Mouse (Mus musculus) testis, adult 2 months (tissue): ENCODE data around the gene Reep3. TPM values are rescaled to one million over a fixed set of nuclear protein-coding genes. Genes with fewer than 3 reads are reported as not detected.

Experiments
- H3K27ac ChIP-seq: fragments of 200-500 bp; 2 replicates; pipeline ENCODE4 v1.5.1; 2012; ENCODE audit warnings: low read depth, low read length; ENCODE audit not compliant: control insufficient read depth, insufficient read depth
- H3K27me3 ChIP-seq: fragments of 200-500 bp; 2 replicates; pipeline ENCODE4 v1.6.1; 2012; ENCODE audit warnings: mild to moderate bottlenecking, low read length, moderate library complexity; ENCODE audit not compliant: control insufficient read depth, insufficient read depth
- H3K36me3 ChIP-seq: fragments of 200-500 bp; 2 replicates; pipeline ENCODE4 v1.6.1; 2012; ENCODE audit warnings: mild to moderate bottlenecking, low read length; ENCODE audit not compliant: control insufficient read depth, insufficient read depth
- H3K4me1 ChIP-seq: fragments of 200-500 bp; 2 replicates; pipeline ENCODE4 v1.6.1; 2012; ENCODE audit warnings: low read length; ENCODE audit not compliant: control insufficient read depth, insufficient read depth
- H3K4me3 ChIP-seq: fragments of 200-500 bp; 2 replicates; pipeline ENCODE4 v1.5.1; 2012; ENCODE audit warnings: low read depth, mild to moderate bottlenecking, low read length, moderate library complexity, mixed read lengths; ENCODE audit not compliant: control insufficient read depth
- CTCF ChIP-seq: fragments of 200-500 bp; IDR thresholded peaks from 2 replicates; pipeline ENCODE4 v1.5.1; 2012; ENCODE audit warnings: low read depth, mild to moderate bottlenecking, inconsistent platforms, low read length, moderate library complexity; ENCODE audit not compliant: control insufficient read depth, insufficient read depth, insufficient replicate concordance
- POLR2A ChIP-seq: fragments of 200-500 bp; IDR thresholded peaks from 2 replicates; pipeline ENCODE4 v1.6.1; 2012; ENCODE audit warnings: low read depth, mild to moderate bottlenecking, inconsistent platforms, low read length, moderate library complexity; ENCODE audit not compliant: control insufficient read depth
- polyA plus RNA-seq: library from polyadenylated mRNA; depleted of rRNA; stranded (reverse); fragments of >200 nt; gene quantifications from 2 replicates; pipeline ENCODE4 v1.2.3, GENCODE M21; 2012

The Reep3 gene
- polyA plus RNA-seq, 1 experiment, result 2.3 TPM

DNA sequence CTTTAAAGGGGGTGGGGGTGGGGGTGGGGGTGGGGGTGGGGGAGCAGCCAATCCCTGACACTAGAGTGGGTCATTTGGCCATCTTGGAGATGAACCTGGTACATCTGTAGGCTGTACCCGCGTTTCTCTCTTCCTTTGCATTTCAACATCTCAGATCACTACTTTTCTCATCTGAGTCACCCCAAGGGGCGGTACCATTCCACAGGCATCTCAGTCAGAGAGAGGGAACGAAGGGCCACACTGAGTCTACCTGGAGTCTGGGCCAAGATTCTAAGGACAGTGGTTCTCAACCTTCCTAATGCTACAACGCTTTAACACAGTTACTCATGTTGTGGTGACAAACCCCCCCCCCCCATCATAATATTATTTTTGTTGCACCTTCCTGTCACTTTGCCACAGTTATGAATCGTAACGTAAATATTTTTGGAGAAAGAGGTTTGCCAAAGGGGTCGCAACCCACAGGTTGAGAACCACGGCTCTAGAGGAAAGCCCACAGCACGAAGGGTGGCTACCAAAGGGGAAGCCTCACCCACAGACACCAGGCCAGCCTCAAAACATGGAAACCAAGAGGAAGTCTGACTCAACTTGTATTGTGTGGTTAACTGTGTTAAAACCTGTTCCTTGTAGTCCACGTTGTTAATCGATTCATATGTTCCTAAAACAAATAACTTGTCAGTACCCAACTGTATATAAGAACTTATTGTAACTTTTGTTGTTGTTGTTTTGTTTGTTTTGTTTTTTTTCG, 47.7 kb downstream of the Reep3 start:
- Histone ChIP-seq H3K4me1 (no peaks in the 10 kb centered on the region), H3K27ac (no peak overlapping the region)

DNA sequence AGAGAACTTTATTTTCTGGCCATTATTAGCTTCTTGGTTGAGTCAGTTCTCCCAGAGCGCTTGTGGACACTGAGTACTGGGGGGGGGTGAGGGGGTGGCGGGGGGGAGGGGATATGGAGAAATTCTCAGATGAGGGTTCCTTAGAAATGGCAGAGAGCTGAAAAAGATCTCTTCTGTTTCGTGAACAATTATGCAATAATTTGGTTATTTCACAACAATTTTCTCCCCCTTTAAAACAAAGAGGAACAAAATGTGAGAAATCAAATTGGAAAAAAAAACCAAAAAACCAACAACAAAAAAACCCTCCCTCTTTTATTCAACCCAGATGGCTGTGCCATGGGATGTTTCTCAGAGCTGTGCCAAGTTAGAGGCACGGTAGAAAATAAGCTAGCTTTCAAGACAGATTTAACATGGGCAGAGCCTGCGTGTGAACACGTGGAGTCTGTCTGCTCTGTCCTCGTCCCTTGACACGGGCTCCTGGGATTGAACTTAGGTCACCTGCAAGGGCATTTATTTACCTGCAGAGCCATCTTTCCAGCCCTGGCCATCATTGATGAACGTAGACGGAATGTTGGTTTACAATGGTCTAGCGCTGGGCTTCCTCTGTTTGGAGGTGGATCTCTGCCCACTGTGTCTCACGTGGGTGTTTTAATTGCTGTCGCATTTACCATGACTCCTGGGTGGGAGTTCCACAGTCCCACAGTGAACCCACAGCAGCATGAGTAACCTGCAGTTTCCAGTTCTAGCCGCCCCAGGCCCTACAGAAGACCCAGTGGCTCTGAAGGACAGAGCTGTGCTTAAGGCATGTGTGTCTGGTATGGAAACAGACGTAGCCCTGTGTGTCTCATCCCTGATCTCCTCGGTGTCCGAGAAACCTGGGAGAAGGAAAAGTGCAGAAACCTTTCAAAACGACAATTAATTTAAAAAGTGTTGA, 48.8 kb downstream of the Reep3 start:
- Histone ChIP-seq H3K4me1 (no peaks in the 10 kb centered on the region), H3K36me3 (no peaks in the 10 kb centered on the region)

More for the DNA sequence above, 47.7 kb downstream of the Reep3 start:
- no peaks in the 10 kb centered on the region for H3K27me3 ChIP-seq
- no peaks in the 10 kb centered on the region for H3K36me3 ChIP-seq
- H3K4me3 ChIP-seq, result no peak overlapping the region
- TF ChIP-seq POLR2A (no peak), CTCF (no peak)

DNA sequence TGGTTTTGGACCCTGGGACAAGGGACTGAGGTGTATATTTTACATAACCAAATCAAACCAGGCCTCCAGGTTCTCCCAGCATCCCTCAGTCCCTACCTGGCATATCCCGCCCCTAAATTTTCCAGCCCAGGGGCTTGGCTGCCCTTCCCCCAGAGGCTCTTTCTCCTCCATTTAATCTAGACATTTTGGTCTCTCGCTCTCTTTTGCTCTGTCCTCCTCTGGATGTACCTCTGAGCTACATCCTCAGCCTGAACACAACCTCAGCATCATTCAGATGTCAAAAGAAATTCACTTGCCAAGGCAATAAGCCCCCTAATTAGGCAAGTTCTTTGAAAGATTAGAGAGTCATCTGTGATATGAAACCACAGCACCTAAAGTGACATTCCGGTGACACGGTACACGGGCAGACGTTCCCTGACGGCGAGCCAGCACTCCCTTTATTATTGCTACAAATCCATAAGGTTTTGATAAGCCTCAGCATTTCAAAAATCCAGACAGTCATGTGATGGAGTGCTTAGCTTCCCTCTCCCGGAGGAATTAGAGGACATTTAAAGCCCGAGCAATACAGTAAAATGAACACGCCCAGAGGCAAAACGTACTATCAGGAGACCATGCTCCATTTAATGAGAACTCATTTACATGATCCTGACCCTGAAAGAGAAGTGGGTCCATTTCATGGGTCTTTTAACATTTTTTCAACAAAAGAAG, 51.4 kb downstream of the Reep3 start:
- H3K27ac ChIP-seq, result no peak overlapping the region
- no peaks in the 10 kb centered on the region for H3K4me1 ChIP-seq
- H3K4me3 ChIP-seq, result no peak overlapping the region
- no peaks in the 10 kb centered on the region for H3K27me3 ChIP-seq
- H3K36me3 ChIP-seq, result no peaks in the 10 kb centered on the region
- no peak for TF ChIP-seq CTCF
- no peak for TF ChIP-seq POLR2A

More for the DNA sequence above, 48.8 kb downstream of the Reep3 start:
- Histone ChIP-seq H3K4me3 (no peak overlapping the region), H3K27ac (no peak overlapping the region), H3K27me3 (no peaks in the 10 kb centered on the region)
- TF ChIP-seq CTCF (no peak), POLR2A (no peak)

DNA sequence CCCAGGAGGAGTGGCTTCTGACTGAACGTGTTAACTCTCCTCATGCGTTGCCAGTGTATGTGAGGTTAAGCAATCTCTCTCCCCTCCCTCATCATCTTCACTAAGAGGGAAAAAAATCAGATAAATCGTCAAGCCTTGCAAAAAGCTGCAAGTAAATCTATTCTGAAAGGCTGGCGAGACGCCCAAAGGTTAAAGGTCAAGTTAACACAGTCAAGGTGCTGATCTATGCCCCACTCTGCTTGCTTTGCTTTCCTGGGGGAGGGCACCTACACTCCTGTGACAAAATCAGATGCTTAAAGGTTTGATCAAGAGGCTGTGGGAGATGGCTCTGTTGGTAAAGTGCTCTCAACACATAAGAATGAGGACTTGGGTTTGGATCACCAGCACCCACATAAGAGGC, 52.4 kb downstream of the Reep3 start:
- no peaks in the 10 kb centered on the region for H3K4me1 ChIP-seq
- no peak overlapping the region for H3K27ac ChIP-seq
- H3K36me3 ChIP-seq, result no peaks in the 10 kb centered on the region
- no peaks in the 10 kb centered on the region for H3K27me3 ChIP-seq
- no peak overlapping the region for H3K4me3 ChIP-seq
- no peak for TF ChIP-seq POLR2A
- no peak for TF ChIP-seq CTCF

DNA sequence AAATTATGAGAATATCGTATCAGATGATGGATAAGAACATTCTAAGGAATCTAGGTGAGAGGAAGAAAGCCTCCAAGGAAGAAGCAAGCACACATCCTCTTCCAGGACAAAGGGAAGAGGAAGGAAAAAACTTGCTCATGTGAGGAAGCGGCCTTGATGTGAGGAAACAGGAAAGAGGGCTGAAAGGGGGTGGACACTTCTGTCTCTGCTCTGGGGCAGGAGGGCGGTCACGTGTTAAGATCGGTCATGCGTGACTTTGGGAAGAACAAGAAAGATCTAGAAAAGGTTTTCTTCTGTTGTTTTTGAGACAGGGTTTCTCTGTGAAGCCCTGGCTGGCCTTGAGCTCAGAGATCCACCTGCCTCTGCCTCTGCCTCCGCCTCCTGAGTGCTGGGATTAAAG, 53.5 kb downstream of the Reep3 start:
- Histone ChIP-seq H3K4me1 (no peaks in the 10 kb centered on the region), H3K36me3 (no peaks in the 10 kb centered on the region), H3K27me3 (no peaks in the 10 kb centered on the region), H3K4me3 (no peak overlapping the region), H3K27ac (no peak overlapping the region)
- TF ChIP-seq POLR2A (no peak), CTCF (no peak)

DNA sequence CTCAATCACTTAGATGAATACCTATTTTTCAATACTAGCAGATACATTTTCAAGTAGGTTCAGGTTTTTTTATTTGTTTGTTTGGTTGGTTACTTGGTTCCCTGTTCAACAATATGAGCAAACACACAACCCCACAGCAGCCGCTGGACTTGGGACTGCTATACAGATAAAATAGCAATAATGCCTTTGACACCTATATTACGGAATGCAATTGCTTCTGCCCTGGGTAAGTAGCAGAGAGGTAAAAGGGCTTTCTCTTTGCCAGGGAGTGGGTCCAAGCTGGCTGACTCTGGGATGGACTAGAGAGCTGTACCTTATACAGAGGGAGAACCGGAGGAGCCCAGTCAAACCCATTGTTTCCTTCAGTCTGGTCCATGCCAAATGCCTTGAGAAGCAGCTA, 56.3 kb downstream of the Reep3 start:
- no peak overlapping the region for H3K27ac ChIP-seq

DNA sequence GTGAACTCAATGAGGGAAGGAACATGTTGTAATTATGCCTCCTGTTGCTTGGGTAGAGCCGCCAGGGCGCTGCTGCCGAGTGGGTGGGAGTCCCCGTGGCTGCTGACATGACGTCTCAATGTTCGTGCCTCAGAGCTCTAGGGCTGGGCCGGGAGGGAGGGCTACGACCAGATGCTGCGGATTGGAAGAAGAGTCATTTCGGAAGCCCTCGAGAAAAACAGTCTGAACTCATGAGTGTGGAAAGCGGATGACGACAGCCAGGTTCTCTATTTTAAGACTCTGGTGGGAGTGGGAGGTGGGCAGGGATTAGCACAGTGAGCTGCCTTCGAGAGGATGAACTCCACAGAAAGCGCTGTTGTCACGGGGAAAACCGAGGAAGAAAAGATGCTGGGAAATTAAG, 57.7 kb downstream of the Reep3 start:
- Histone ChIP-seq H3K27me3 (no peaks in the 10 kb centered on the region), H3K27ac (no peak overlapping the region), H3K4me3 (no peak overlapping the region), H3K36me3 (no peaks in the 10 kb centered on the region), H3K4me1 (no peaks in the 10 kb centered on the region)
- TF ChIP-seq POLR2A (no peak), CTCF (no peak)

More for the DNA sequence above, 56.3 kb downstream of the Reep3 start:
- no peaks in the 10 kb centered on the region for H3K27me3 ChIP-seq
- no peaks in the 10 kb centered on the region for H3K4me1 ChIP-seq
- TF ChIP-seq POLR2A (no peak), CTCF (no peak)
- H3K36me3 ChIP-seq, result no peaks in the 10 kb centered on the region
- H3K4me3 ChIP-seq, result no peak overlapping the region
